Mouse (Mus musculus) liver, postnatal 0 days (tissue): ENCODE measurements around the gene Rhoq. TPM values are rescaled to one million over a fixed set of nuclear protein-coding genes. Genes with fewer than 3 reads are reported as not detected.

Experiments used
- ATAC-seq: fragments of 200-750 bp; cut with Nextera tagmentation; 2 replicates; pipeline ENCODE4 v1.8.0; 2017; ENCODE audit warnings: mild to moderate bottlenecking, moderate library complexity
- DNase-seq: peaks from one replicate; pipeline ENCODE4 v3.0.0-alpha.2; 2016
- H3K27ac ChIP-seq: fragments of 300-500 bp; sonication (generic); 2 replicates; pipeline ENCODE4 v1.5.1; 2014; ENCODE audit warnings: antibody characterized with exemption, moderate library complexity, mild to moderate bottlenecking, low read depth
- H3K27me3 ChIP-seq: fragments of 300-500 bp; sonication (generic); 2 replicates; pipeline ENCODE4 v1.6.1; 2014; ENCODE audit warnings: low read length, control low read depth, mixed read lengths; ENCODE audit not compliant: insufficient read depth
- H3K36me3 ChIP-seq: fragments of 300-500 bp; sonication (generic); replicated peaks from 2 replicates; pipeline ENCODE4 v1.6.1; 2014; ENCODE audit warnings: mild to moderate bottlenecking, control low read depth, low read length, moderate library complexity, mixed read lengths; ENCODE audit not compliant: insufficient read depth
- H3K4me1 ChIP-seq: fragments of 300-500 bp; sonication (generic); 2 replicates; pipeline ENCODE4 v1.6.1; 2014; ENCODE audit warnings: antibody characterized with exemption, mild to moderate bottlenecking, control low read depth; ENCODE audit not compliant: insufficient read depth
- H3K4me2 ChIP-seq: fragments of 300-500 bp; sonication (generic); 2 replicates; pipeline ENCODE4 v1.6.1; 2014; ENCODE audit warnings: low read depth, mild to moderate bottlenecking, low read length, moderate library complexity, mixed read lengths
- H3K4me3 ChIP-seq: fragments of 300-500 bp; sonication (generic); 2 replicates; pipeline ENCODE4 v1.5.1; 2014; ENCODE audit warnings: low read depth, low read length
- H3K9ac ChIP-seq: fragments of 300-500 bp; sonication (generic); replicated peaks from 2 replicates; pipeline ENCODE4 v1.6.1; 2014; ENCODE audit warnings: mild to moderate bottlenecking, moderate library complexity
- H3K9me3 ChIP-seq: fragments of 300-500 bp; sonication (generic); 2 replicates; pipeline ENCODE4 v1.6.1; 2016; ENCODE audit warnings: mild to moderate bottlenecking, control low read depth, low read length, mixed read lengths
- CTCF ChIP-seq: sonication (generic); IDR thresholded peaks from 2 replicates; pipeline ENCODE4 v1.5.1; 2016; ENCODE audit warnings: antibody characterized with exemption, low read depth
- EP300 ChIP-seq: IDR thresholded peaks from 2 replicates; pipeline ENCODE4 v1.6.1; 2016; ENCODE audit warnings: antibody characterized with exemption, low read depth, mild to moderate bottlenecking
- WGBS: fragments of 180-500 bp; shearing (Covaris S2); extraction: QIAGEN DNeasy Blood & Tissue Kit; methylation state at CpG from one replicate; pipeline ENCODE4 v1.1.7; 2014; ENCODE audit not compliant: insufficient replicate concordance; 5-methylcytosine and 5-hydroxymethylcytosine counted together
- polyA plus RNA-seq: library from polyadenylated mRNA; unstranded; fragments of >200 nt; fragmentation: Nextera tagmentation; extraction: Ambion mirVana; gene quantifications from 2 replicates; pipeline ENCODE4 v1.2.1, GENCODE M21; 2015

Rhoq gene
- polyA plus RNA-seq, 1 experiment from 2014 or later: 1.6 TPM

- 1% methylated on average over 54 of the region's 55 CpGs for WGBS
- H3K9ac ChIP-seq: peak overlapping the region; percentile 59
- no peaks in the 10 kb centered on the region for H3K9me3 ChIP-seq
- TF ChIP-seq CTCF: no peak
- H3K27me3 ChIP-seq: no peaks in the 10 kb centered on the region
- no peak for DNase-seq
- peaks cover 14% of the 10 kb centered on the region for H3K4me1 ChIP-seq
- H3K36me3 ChIP-seq: peaks cover 11% of the 10 kb centered on the region; the same call in 1 of the 2 replicates
- H3K27ac ChIP-seq: 0 out of 2 replicates have a peak overlapping the region, but pooled peaks have one; percentile 13
- H3K4me3 ChIP-seq: peak overlapping the region; percentile 88
- peak; percentile 49 for ATAC-seq
- peak overlapping the region; percentile 93 for H3K4me2 ChIP-seq
Observed at GRCm38 (mm10) chr17:87024491-87025242, 61.8 kb downstream of the Rhoq start.

GRCm38 (mm10) chr17:87025269-87025949 is 62.5 kb downstream of the Rhoq start, which contains the start of the genes Pigf and Cript:
Gene Pigf, minus strand, starts transcription at chr17:87025406.
Gene Cript, plus strand, starts transcription at chr17:87025550.
- DNase-seq (peak; percentile 99), ATAC-seq (peak; percentile 99)
- under 1% methylated on average over 38 of the region's 43 CpGs for WGBS
- peak within 1 kb of the TSS; percentile 85 for H3K27ac ChIP-seq
- TF ChIP-seq CTCF: no peak
- TF ChIP-seq EP300: no peak
- no peaks in the 10 kb centered on the region for H3K27me3 ChIP-seq
- H3K4me2 ChIP-seq: peak within 1 kb of the TSS; percentile 93
- peaks cover 11% of the 10 kb centered on the region; the same call in 1 of the 2 replicates for H3K36me3 ChIP-seq
- H3K9ac ChIP-seq: peak within 1 kb of the TSS; percentile 82
- H3K4me3 ChIP-seq: peak within 1 kb of the TSS; percentile 88
- peaks cover 14% of the 10 kb centered on the region for H3K4me1 ChIP-seq
- no peaks in the 10 kb centered on the region for H3K9me3 ChIP-seq

- ATAC-seq (peak; percentile 81), DNase-seq (peak; percentile 52)
- Histone ChIP-seq H3K27ac (no peak overlapping the region), H3K4me2 (no peak overlapping the region), H3K4me3 (no peak overlapping the region), H3K27me3 (no peaks in the 10 kb centered on the region), H3K4me1 (no peaks in the 10 kb centered on the region), H3K9ac (no peak overlapping the region), H3K36me3 (peaks cover 26% of the 10 kb centered on the region), H3K9me3 (no peaks in the 10 kb centered on the region)
- no peak for TF ChIP-seq EP300
- TF ChIP-seq CTCF: peak; percentile 80
- 47% methylated on average over 9 of the region's 10 CpGs for WGBS
Observed at GRCm38 (mm10) chr17:87036141-87037073, 73.5 kb downstream of the Rhoq start.

GRCm38 (mm10) chr17:87038496-87038895 is 75.6 kb downstream of the Rhoq start:
- no peak for DNase-seq
- Histone ChIP-seq H3K9me3 (no peaks in the 10 kb centered on the region), H3K4me3 (no peak overlapping the region), H3K9ac (no peak overlapping the region), H3K27me3 (no peaks in the 10 kb centered on the region), H3K4me1 (no peaks in the 10 kb centered on the region), H3K27ac (no peak overlapping the region), H3K4me2 (no peak overlapping the region), H3K36me3 (peaks cover 15% of the 10 kb centered on the region)
- WGBS: 83% methylated on average over 5 of the region's 5 CpGs
- ATAC-seq: no peak
- no peak for TF ChIP-seq CTCF
- no peak for TF ChIP-seq EP300

GRCm38 (mm10) chr17:87041739-87042138 is 78.9 kb downstream of the Rhoq start:
- DNase-seq: no peak
- ATAC-seq: no peak
- Histone ChIP-seq H3K4me2 (no peak overlapping the region), H3K4me3 (no peak overlapping the region), H3K9ac (no peak overlapping the region), H3K27ac (no peak overlapping the region), H3K4me1 (no peaks in the 10 kb centered on the region), H3K36me3 (no peaks in the 10 kb centered on the region; the same call in none of the 2 replicates), H3K9me3 (no peaks in the 10 kb centered on the region), H3K27me3 (no peaks in the 10 kb centered on the region)
- TF ChIP-seq EP300 (no peak), CTCF (no peak)
- WGBS: 70% methylated on average over 19 of the region's 19 CpGs

GRCm38 (mm10) chr17:87044364-87044763 is 81.5 kb downstream of the Rhoq start:
- no peak overlapping the region for H3K9ac ChIP-seq
- no peaks in the 10 kb centered on the region for H3K9me3 ChIP-seq
- H3K27me3 ChIP-seq: no peaks in the 10 kb centered on the region
- no peak overlapping the region for H3K27ac ChIP-seq
- no peak for TF ChIP-seq EP300
- peak; percentile 100 for TF ChIP-seq CTCF
- 2% methylated on average over 15 of the region's 15 CpGs for WGBS
- H3K4me1 ChIP-seq: no peaks in the 10 kb centered on the region
- peak; percentile 80 for ATAC-seq
- H3K4me3 ChIP-seq: no peak overlapping the region
- no peaks in the 10 kb centered on the region for H3K36me3 ChIP-seq
- H3K4me2 ChIP-seq: no peak overlapping the region; the same call in 1 of the 2 replicates
- peak; percentile 92 for DNase-seq
